Mouse (Mus musculus) left cerebral cortex, postnatal 4 days (tissue): ENCODE results near the gene Gm10961. TPM values are rescaled to one million over a fixed set of nuclear protein-coding genes. Genes with fewer than 3 reads are reported as not detected.

Source experiments
- DNase-seq: peaks from one replicate; pipeline ENCODE4 v3.0.0-alpha.2; 2022
- intact Hi-C: fragments of 180-260 bp; cut with DNase I; formaldehyde crosslinking; loops from one replicate; pipeline ENCODE4 v1.15.1; 2025
- total RNA-seq, 2 experiments: library from RNA; stranded (reverse); gene quantifications; 2 replicates each; pipeline ENCODE4 v1.2.3; 2021

Gene Gm10961
- total RNA-seq, 2 experiments from 2014 or later, result not detected

- DNase-seq, result no peak
- intact Hi-C loops, result no loop called here
Measured at GRCm38 (mm10) chr3:107655491-107655890, 24.4 kb downstream of the Gm10961 start.

GRCm38 (mm10) chr3:107656151-107656550 lies 25.0 kb downstream of the Gm10961 start:
- no peak for DNase-seq

GRCm38 (mm10) chr3:107656888-107657287 lies 25.8 kb downstream of the Gm10961 start:
- intact Hi-C loops, result no loop called here
- DNase-seq, result no peak

More at GRCm38 (mm10) chr3:107656151-107656550, 25.0 kb downstream of the Gm10961 start:
- intact Hi-C loops, result no loop called here

- intact Hi-C loops, result no loop called here
- DNase-seq, result no peak
Measured at GRCm38 (mm10) chr3:107659000-107659399, 27.9 kb downstream of the Gm10961 start.

DNA sequence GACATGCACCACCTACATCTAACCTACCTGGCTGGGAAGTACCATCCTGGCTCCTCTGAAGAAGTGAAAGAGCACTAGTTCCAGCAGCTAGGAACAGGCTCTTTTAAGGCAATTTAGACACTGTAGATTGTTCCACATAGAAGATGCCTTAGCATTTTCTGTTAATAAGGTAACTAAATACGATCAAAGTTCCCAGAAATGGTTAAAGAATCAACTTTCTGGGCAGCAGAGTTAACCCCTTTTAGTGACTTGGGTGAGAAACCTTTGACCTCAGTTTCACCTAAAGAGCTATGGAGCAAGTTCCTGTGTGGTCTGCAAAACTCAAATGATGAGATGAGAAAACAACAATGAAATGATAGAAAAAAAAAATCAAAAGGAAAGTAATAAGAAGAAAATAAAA lies 33.5 kb downstream of the Gm10961 start:
- intact Hi-C loops, result no loop called here
- DNase-seq, result no peak

DNA sequence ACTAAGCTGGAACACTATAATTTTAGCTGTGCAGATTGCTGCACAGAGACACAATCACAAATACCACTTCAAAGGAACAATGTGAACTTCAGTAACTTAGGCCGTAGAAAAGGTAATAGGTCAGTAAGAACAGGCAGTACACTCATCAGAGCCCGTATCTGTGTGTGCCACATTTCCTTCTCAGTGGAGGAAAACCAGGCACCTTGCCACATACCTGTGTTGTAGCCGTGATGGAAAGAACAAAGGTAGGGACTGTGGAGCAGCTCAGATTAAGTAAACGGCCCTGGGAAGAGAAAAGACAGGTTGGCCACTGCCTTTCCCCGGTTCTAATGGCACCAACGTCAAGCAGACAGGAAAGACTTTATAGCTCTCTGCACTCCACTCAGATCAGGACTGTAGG lies 36.3 kb downstream of the Gm10961 start:
- intact Hi-C loops, result no loop called here

GRCm38 (mm10) chr3:107668786-107669185 lies 37.7 kb downstream of the Gm10961 start:
- DNase-seq, result no peak
- intact Hi-C loops, result no loop called here

More for the DNA sequence above, 36.3 kb downstream of the Gm10961 start:
- DNase-seq, result no peak

GRCm38 (mm10) chr3:107670500-107670899 lies 39.4 kb downstream of the Gm10961 start:
- no peak for DNase-seq

DNA sequence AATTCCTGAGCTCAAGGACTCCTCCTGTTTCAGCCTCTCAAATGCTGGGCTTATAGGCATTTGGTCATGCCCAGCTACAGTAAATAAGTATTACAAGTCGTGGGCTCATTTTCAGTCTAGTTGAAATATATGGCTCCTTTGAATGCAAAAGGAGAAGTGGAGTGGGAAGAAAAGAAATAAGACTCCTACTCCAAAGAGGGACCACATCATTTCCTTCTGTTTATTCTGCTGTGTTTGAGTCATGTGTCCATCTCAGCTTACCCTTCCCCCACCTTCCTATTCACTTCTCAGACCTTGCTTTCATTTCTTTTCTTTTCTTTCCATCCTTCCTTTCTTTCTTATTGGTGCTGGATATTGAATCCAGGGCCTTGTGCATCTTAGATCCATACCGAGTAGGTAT lies 40.4 kb downstream of the Gm10961 start:
- DNase-seq, result no peak
- intact Hi-C loops, result loop anchor here (10.0 kb wide), 1 partner anchor 47 kb away; no protein-coding TSS in a partner anchor

More at GRCm38 (mm10) chr3:107670500-107670899, 39.4 kb downstream of the Gm10961 start:
- intact Hi-C loops, result loop anchor here (10.0 kb wide), 1 partner anchor 46 kb away; no protein-coding TSS in a partner anchor

GRCm38 (mm10) chr3:107680790-107681576 lies 49.9 kb downstream of the Gm10961 start:
- intact Hi-C loops, result no loop called here
- DNase-seq, result peak; percentile 41

Other genes starting within 250 kb of the Gm10961 start
- 10 to 100 TPM; 21.2 to 25.8 TPM for gene Kcnc4, start 171.8 kb upstream of the Gm10961 start, total RNA-seq
- 100 to 1,000 TPM; 152 to 153 TPM for gene Slc6a17, start 113.3 kb upstream of the Gm10961 start, total RNA-seq
- under 1 TPM in 1 of 2 experiments, not detected in 1; 0.58 TPM for gene Ubl4b, start 76.2 kb upstream of the Gm10961 start, total RNA-seq
- 1 to 10 TPM; 1.7 to 1.9 TPM for gene Alx3, start 36.3 kb upstream of the Gm10961 start, total RNA-seq
- 100 to 1,000 TPM; 114 to 120 TPM for gene Strip1, start 372 bp downstream of the Gm10961 start, total RNA-seq
- 100 to 1,000 TPM; 185 to 200 TPM for gene Ahcyl1, start 65.2 kb downstream of the Gm10961 start, total RNA-seq
- 10 to 100 TPM; 10.6 to 11.6 TPM for gene Csf1, start 129.1 kb downstream of the Gm10961 start, total RNA-seq
- gene Eps8l3, start 245.9 kb downstream of the Gm10961 start, total RNA-seq, result not detected